Mouse (Mus musculus) adrenal gland, postnatal 4 days (tissue): ENCODE data around the gene Olfr479. TPM values are rescaled to one million over a fixed set of nuclear protein-coding genes. Genes with fewer than 3 reads are reported as not detected.
"Not testable (repeated sequence)": the region's sequence is repeated elsewhere in the genome, so short reads cannot be mapped to it uniquely, and the experiment has no call there.

Experiments used
- DNase-seq, 2 experiments: peaks; one replicate each; pipeline ENCODE4 v3.0.0; 2021 to 2022; ENCODE audit warnings: low spot score in 2 of 2, mixed read lengths in 2 of 2
- long read RNA-seq, 2 experiments: library from polyadenylated mRNA; stranded (forward); transcript quantifications; one replicate each; pipeline ENCODE4 v2.0.0; 2021
- total RNA-seq, 2 experiments: library from RNA; stranded (reverse); gene quantifications; 2 replicates each; pipeline ENCODE4 v1.2.3; 2021

Olfr479 gene
- not detected for total RNA-seq
- long read RNA-seq, experiment 1, result 0 reads
- long read RNA-seq, experiment 2, result 0 reads

GRCm38 (mm10) chr7:108050393-108050792, at the start of gene Olfr479:
Olfr479 (plus strand) TSS chr7:108050693.
- no peak for DNase-seq

GRCm38 (mm10) chr7:108014256-108014655, 36.2 kb upstream of the Olfr479 start:
- DNase-seq, result not testable (repeated sequence)

- no peak for DNase-seq
Observed at GRCm38 (mm10) chr7:108033889-108034288, 16.6 kb upstream of the Olfr479 start, which contains the start of gene Olfr478. Olfr478 (minus strand) TSS chr7:108033989.

GRCm38 (mm10) chr7:108067246-108067645, 16.8 kb downstream of the Olfr479 start, which contains the start of gene Olfr480:
Olfr480 (minus strand) TSS chr7:108067346.
- DNase-seq, result no peak

GRCm38 (mm10) chr7:108079555-108079954, 29.1 kb downstream of the Olfr479 start, which contains the start of gene Olfr481:
Olfr481 (plus strand) TSS chr7:108079855.
- DNase-seq, result no peak

GRCm38 (mm10) chr7:108097486-108097885, 47.0 kb downstream of the Olfr479 start, which contains the start of gene Olfr482:
Olfr482 (minus strand) TSS chr7:108097586.
- no peak for DNase-seq

- no peak for DNase-seq
Observed at GRCm38 (mm10) chr7:108100549-108100948, 50.1 kb downstream of the Olfr479 start, which contains the start of gene Olfr483. Olfr483 (plus strand) TSS chr7:108100849.

Other genes with a start within 250 kb of the Olfr479 start
- not detected for gene Ovch2, start 249.5 kb upstream of the Olfr479 start, total RNA-seq
- not detected for gene Olfr467, start 238.4 kb upstream of the Olfr479 start, total RNA-seq
- gene Olfr469, start 225.2 kb upstream of the Olfr479 start, total RNA-seq, result not detected
- not detected for gene Olfr470, start 203.2 kb upstream of the Olfr479 start, total RNA-seq
- not detected for gene Olfr472, start 152.8 kb upstream of the Olfr479 start, total RNA-seq
- gene Olfr473, start 120.2 kb upstream of the Olfr479 start, total RNA-seq, result not detected
- gene Olfr474, start 96.0 kb upstream of the Olfr479 start, total RNA-seq, result not detected
- not detected for gene Olfr476, start 85.9 kb upstream of the Olfr479 start, total RNA-seq
- gene Olfr477, start 64.0 kb upstream of the Olfr479 start, total RNA-seq, result not detected
- gene Olfr478, start 16.7 kb upstream of the Olfr479 start, total RNA-seq, result not detected
- not detected for gene Olfr480, start 16.7 kb downstream of the Olfr479 start, total RNA-seq
- gene Olfr481, start 29.2 kb downstream of the Olfr479 start, total RNA-seq, result not detected
- gene Olfr482, start 46.9 kb downstream of the Olfr479 start, total RNA-seq, result 1 to 10 TPM; 1.6 to 2.2 TPM
- not detected for gene Olfr483, start 50.2 kb downstream of the Olfr479 start, total RNA-seq
- not detected for gene Olfr484, start 76.8 kb downstream of the Olfr479 start, total RNA-seq
- not detected for gene Olfr485, start 109.2 kb downstream of the Olfr479 start, total RNA-seq
- not detected for gene Olfr486, start 122.0 kb downstream of the Olfr479 start, total RNA-seq
- gene Olfr487, start 163.9 kb downstream of the Olfr479 start, total RNA-seq, result not detected
- gene Olfr488, start 207.7 kb downstream of the Olfr479 start, total RNA-seq, result not detected
- not detected for gene Olfr490, start 238.2 kb downstream of the Olfr479 start, total RNA-seq